Mouse (Mus musculus): ENCODE results near the gene Ppp1r7. TPM values are rescaled to one million over a fixed set of nuclear protein-coding genes. Genes with fewer than 3 reads are reported as not detected.

Ppp1r7 gene
- polyA plus RNA-seq, 1 experiment from 2014 or later, result 52.7 TPM

Small RNAs within 50 kb of the gene (microRNA-seq; reads per million reads assigned to microRNA genes)
- gene Mir6345 (not detected), gene Mir6902 (not detected)

Other genes with a start within 250 kb of the Ppp1r7 start
- 433 and 485 TPM in 2 replicates for gene Kif1a, start 240.9 kb upstream of the Ppp1r7 start, polyA plus RNA-seq (2015; fragmentation: Nextera tagmentation; extraction: Ambion mirVana)
- gene Agxt, start 207.6 kb upstream of the Ppp1r7 start, polyA plus RNA-seq (2015; fragmentation: Nextera tagmentation; extraction: Ambion mirVana), result not detected in 2 replicates
- 0.10 and 0.75 TPM in 2 replicates for gene 2310007B03Rik, start 181.9 kb upstream of the Ppp1r7 start, polyA plus RNA-seq (2015; fragmentation: Nextera tagmentation; extraction: Ambion mirVana)
- 0.23 and 0.32 TPM in 2 replicates for gene Crocc2, start 174.1 kb upstream of the Ppp1r7 start, polyA plus RNA-seq (2015; fragmentation: Nextera tagmentation; extraction: Ambion mirVana)
- gene Sned1, start 107.0 kb upstream of the Ppp1r7 start, polyA plus RNA-seq (2015; fragmentation: Nextera tagmentation; extraction: Ambion mirVana), result 7.5 and 8.0 TPM in 2 replicates
- gene Mterf4, start 36.9 kb upstream of the Ppp1r7 start, polyA plus RNA-seq (2015; fragmentation: Nextera tagmentation; extraction: Ambion mirVana), result 34.2 and 34.6 TPM in 2 replicates
- gene Pask, start 628 bp downstream of the Ppp1r7 start, polyA plus RNA-seq (2015; fragmentation: Nextera tagmentation; extraction: Ambion mirVana), result 5.1 and 7.7 TPM in 2 replicates
- gene Ano7, start 31.1 kb downstream of the Ppp1r7 start, polyA plus RNA-seq (2015; fragmentation: Nextera tagmentation; extraction: Ambion mirVana), result 1.4 TPM in 2 replicates
- 70.8 and 85.2 TPM in 2 replicates for gene Hdlbp, start 136.0 kb downstream of the Ppp1r7 start, polyA plus RNA-seq (2015; fragmentation: Nextera tagmentation; extraction: Ambion mirVana)
- gene Farp2, start 169.2 kb downstream of the Ppp1r7 start, polyA plus RNA-seq (2015; fragmentation: Nextera tagmentation; extraction: Ambion mirVana), result 4.9 and 5.3 TPM in 2 replicates